Mouse (Mus musculus): ENCODE measurements around the gene Slc6a8. TPM values are rescaled to one million over a fixed set of nuclear protein-coding genes. Genes with fewer than 3 reads are reported as not detected.
A peak's percentile ranks its signal among the peaks of the same experiment; 100 is the strongest.

Gene Slc6a8
- polyA plus RNA-seq, 1 experiment, result 111 TPM

GRCm38 (mm10) chrX:73654177-73654576, 18.8 kb upstream of the Slc6a8 start:
- Histone ChIP-seq H3K27ac (ENCODE audit: insufficient read depth, low read length) (no peak overlapping the region), H3K4me3 (ENCODE audit: insufficient read depth, low read length) (no peak overlapping the region), H3K4me1 (ENCODE audit: control insufficient read depth, insufficient read depth, low read length) (peaks cover 3% of the 10 kb centered on the region; the same call in 1 of the 2 replicates)
- no peak for TF ChIP-seq POLR2A (IDR thresholded peaks at IDR 0.05; ENCODE audit: extremely low read depth, insufficient read depth, low read length)
- TF ChIP-seq CTCF (IDR thresholded peaks at IDR 0.05; ENCODE audit: extremely low read depth, insufficient read depth, low read length), result peak; percentile 87

DNA sequence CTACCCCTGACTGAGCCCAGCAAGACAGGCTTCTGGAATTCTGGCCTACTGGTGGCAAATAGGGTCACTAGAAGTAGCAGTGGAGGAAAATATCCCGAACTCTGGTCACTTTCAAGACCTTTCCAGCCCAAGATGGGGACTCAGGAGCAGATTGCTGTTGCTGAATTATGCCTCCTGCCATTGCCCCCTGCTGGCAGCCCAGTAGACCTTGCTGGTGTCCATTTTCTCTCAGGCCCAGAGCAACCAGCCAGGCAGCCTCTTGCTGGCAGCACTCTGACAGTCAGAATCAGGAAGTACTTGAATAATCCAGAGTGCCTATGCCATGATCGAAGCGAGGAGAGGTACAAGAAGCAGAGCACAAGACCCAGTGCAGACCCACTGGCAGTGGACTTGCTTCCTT, 17.4 kb upstream of the Slc6a8 start:
- Histone ChIP-seq H3K27ac (ENCODE audit: insufficient read depth, low read length) (no peak overlapping the region), H3K4me3 (ENCODE audit: insufficient read depth, low read length) (no peak overlapping the region), H3K4me1 (ENCODE audit: control insufficient read depth, insufficient read depth, low read length) (peaks cover 6% of the 10 kb centered on the region)
- TF ChIP-seq POLR2A (IDR thresholded peaks at IDR 0.05; ENCODE audit: extremely low read depth, insufficient read depth, low read length) (no peak), CTCF (IDR thresholded peaks at IDR 0.05; ENCODE audit: extremely low read depth, insufficient read depth, low read length) (peak; percentile 36)

DNA sequence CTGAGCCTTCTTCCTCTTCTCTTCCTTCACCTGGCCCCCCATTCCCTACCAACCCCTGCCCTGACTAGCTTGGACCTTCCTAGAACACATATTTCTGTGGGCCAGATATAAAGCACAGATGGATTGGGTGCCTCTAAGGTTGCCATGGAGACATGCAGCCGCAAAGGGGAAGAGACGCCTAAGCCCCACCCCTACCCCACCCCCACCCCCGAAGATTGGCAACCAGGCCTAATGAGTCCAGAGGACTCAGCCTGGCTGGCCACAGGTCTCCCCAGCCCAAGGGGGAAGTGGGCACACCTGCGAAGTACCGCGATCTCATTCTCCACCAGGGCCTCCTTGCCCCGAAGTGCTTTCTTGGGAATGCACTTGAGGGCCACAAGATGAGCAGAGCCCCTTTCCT, 14.6 kb upstream of the Slc6a8 start:
- Histone ChIP-seq H3K27ac (ENCODE audit: insufficient read depth, low read length) (peak overlapping the region; percentile 62), H3K4me1 (ENCODE audit: control insufficient read depth, insufficient read depth, low read length) (peaks cover 7% of the 10 kb centered on the region), H3K4me3 (ENCODE audit: insufficient read depth, low read length) (peak overlapping the region; percentile 64; the same call in 1 of the 2 replicates)
- TF ChIP-seq CTCF (IDR thresholded peaks at IDR 0.05; ENCODE audit: extremely low read depth, insufficient read depth, low read length) (no peak), POLR2A (IDR thresholded peaks at IDR 0.05; ENCODE audit: extremely low read depth, insufficient read depth, low read length) (no peak)

- no peak for TF ChIP-seq POLR2A (IDR thresholded peaks at IDR 0.05; ENCODE audit: extremely low read depth, insufficient read depth, low read length)
- no peak for TF ChIP-seq CTCF (IDR thresholded peaks at IDR 0.05; ENCODE audit: extremely low read depth, insufficient read depth, low read length)
- Histone ChIP-seq H3K27ac (ENCODE audit: insufficient read depth, low read length) (peak overlapping the region; percentile 96; the same call in 1 of the 2 replicates), H3K4me3 (ENCODE audit: insufficient read depth, low read length) (peak overlapping the region; percentile 64), H3K4me1 (ENCODE audit: control insufficient read depth, insufficient read depth, low read length) (peaks cover 7% of the 10 kb centered on the region)
These were observed 13.9 kb upstream of the Slc6a8 start for GRCm38 (mm10) chrX:73658936-73659574.

- peak within 1 kb of the TSS; percentile 96 for H3K27ac ChIP-seq (ENCODE audit: insufficient read depth, low read length)
- H3K4me3 ChIP-seq (ENCODE audit: insufficient read depth, low read length), result peak within 1 kb of the TSS; percentile 64
- TF ChIP-seq CTCF (IDR thresholded peaks at IDR 0.05; ENCODE audit: extremely low read depth, insufficient read depth, low read length) (no peak), POLR2A (IDR thresholded peaks at IDR 0.05; ENCODE audit: extremely low read depth, insufficient read depth, low read length) (no peak)
These were observed 13.2 kb upstream of the Slc6a8 start, which contains the start of gene Pnck for GRCm38 (mm10) chrX:73659575-73660283. Gene Pnck (minus strand): TSS chrX:73660117.

DNA sequence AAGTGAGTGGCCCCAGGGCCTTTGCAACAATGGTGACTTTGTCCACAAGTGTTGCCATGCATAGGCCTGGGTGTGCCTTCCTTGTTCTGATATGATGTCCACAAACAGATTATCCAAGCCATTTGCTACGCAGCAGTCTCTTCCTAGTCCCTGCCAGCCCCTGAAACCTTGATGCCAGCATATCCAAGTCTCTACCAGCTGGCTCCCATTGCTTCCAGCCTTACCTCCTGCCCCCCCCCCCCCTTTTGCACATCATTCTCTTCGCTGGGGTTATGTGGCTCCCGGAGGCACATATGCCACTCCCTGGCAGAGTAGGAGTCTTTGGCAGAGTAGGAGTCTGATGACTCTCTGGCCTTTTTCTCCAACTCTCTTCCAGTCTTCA, 12.7 kb upstream of the Slc6a8 start:
- TF ChIP-seq CTCF (IDR thresholded peaks at IDR 0.05; ENCODE audit: extremely low read depth, insufficient read depth, low read length), result no peak
- no peak for TF ChIP-seq POLR2A (IDR thresholded peaks at IDR 0.05; ENCODE audit: extremely low read depth, insufficient read depth, low read length)
- Histone ChIP-seq H3K4me3 (ENCODE audit: insufficient read depth, low read length) (peak overlapping the region; percentile 64), H3K4me1 (ENCODE audit: control insufficient read depth, insufficient read depth, low read length) (peaks cover 7% of the 10 kb centered on the region), H3K27ac (ENCODE audit: insufficient read depth, low read length) (peak overlapping the region; percentile 96)

More at GRCm38 (mm10) chrX:73659575-73660283, 13.2 kb upstream of the Slc6a8 start, which contains the start of gene Pnck:
- peaks cover 7% of the 10 kb centered on the region for H3K4me1 ChIP-seq (ENCODE audit: control insufficient read depth, insufficient read depth, low read length)

DNA sequence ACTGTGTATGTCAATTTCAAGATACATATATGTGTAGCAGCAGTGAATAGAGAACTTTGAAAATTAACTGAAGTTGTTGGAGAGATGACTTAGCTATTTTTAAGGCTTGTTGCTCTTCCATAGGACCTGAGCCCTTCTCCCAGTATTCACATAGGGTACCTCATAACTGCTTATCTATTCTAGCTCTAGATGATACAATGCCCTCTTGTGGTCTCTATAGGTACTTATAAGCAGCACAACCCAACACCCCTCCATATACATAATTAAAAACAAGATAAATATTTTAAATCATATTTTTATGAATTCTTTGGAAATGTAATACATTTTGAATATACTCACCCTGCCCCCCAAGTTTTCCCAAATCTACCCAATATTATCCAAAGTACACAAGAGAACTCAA, 9.8 kb upstream of the Slc6a8 start:
- Histone ChIP-seq H3K4me3 (ENCODE audit: insufficient read depth, low read length) (no peak overlapping the region), H3K4me1 (ENCODE audit: control insufficient read depth, insufficient read depth, low read length) (peaks cover 5% of the 10 kb centered on the region), H3K27ac (ENCODE audit: insufficient read depth, low read length) (no peak overlapping the region)
- no peak for TF ChIP-seq CTCF (IDR thresholded peaks at IDR 0.05; ENCODE audit: extremely low read depth, insufficient read depth, low read length)
- no peak for TF ChIP-seq POLR2A (IDR thresholded peaks at IDR 0.05; ENCODE audit: extremely low read depth, insufficient read depth, low read length)

DNA sequence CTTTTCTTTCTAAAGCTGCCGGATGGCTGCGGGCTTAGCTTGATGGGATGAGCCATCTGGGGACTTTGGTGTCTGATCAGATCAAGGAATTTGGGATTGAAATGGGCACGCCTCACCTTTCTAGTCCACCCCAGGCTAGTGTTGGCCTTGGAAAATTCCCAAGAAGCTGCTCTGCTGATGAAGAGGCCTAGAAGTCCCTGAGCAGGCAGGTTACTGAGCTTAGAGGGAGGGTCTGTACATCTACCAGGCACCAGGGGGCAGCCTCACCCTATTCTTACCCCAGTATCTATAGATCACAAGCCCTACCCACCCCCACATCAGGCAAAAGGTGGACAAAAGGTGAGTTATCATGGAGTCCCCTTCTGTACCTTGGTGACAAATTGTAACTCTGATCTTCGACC, 919 bp upstream of the Slc6a8 start:
- TF ChIP-seq POLR2A (IDR thresholded peaks at IDR 0.05; ENCODE audit: extremely low read depth, insufficient read depth, low read length) (no peak), CTCF (IDR thresholded peaks at IDR 0.05; ENCODE audit: extremely low read depth, insufficient read depth, low read length) (no peak)

GRCm38 (mm10) chrX:73673619-73673967, 643 bp downstream of the Slc6a8 start:
- Histone ChIP-seq H3K27ac (ENCODE audit: insufficient read depth, low read length) (peak overlapping the region; percentile 90; the same call in 1 of the 2 replicates), H3K4me3 (ENCODE audit: insufficient read depth, low read length) (peak overlapping the region; percentile 87), H3K4me1 (ENCODE audit: control insufficient read depth, insufficient read depth, low read length) (peaks cover 2% of the 10 kb centered on the region; the same call in 1 of the 2 replicates)
- TF ChIP-seq POLR2A (IDR thresholded peaks at IDR 0.05; ENCODE audit: extremely low read depth, insufficient read depth, low read length), result no peak
- TF ChIP-seq CTCF (IDR thresholded peaks at IDR 0.05; ENCODE audit: extremely low read depth, insufficient read depth, low read length), result no peak

More for the DNA sequence above, 919 bp upstream of the Slc6a8 start:
- H3K4me3 ChIP-seq (ENCODE audit: insufficient read depth, low read length), result peak overlapping the region; percentile 87
- H3K4me1 ChIP-seq (ENCODE audit: control insufficient read depth, insufficient read depth, low read length), result peaks cover 2% of the 10 kb centered on the region; the same call in 1 of the 2 replicates
- no peak overlapping the region for H3K27ac ChIP-seq (ENCODE audit: insufficient read depth, low read length)
